Mouse (Mus musculus): ENCODE data around the gene Kng2. TPM values are rescaled to one million over a fixed set of nuclear protein-coding genes. Genes with fewer than 3 reads are reported as not detected.
"Not testable (repeated sequence)": the region's sequence is repeated elsewhere in the genome, so short reads cannot be mapped to it uniquely, and the experiment has no call there.

Gene Kng2
- total and polyA plus RNA-seq, 2 experiments from 2014 or later = 0.15 TPM; not detected in 1

- Histone ChIP-seq H3K27me3 (ENCODE audit: control insufficient read depth, insufficient read depth, low read length) (no peaks in the 10 kb centered on the region), H3K4me1 (ENCODE audit: control insufficient read depth, insufficient read depth) (no peaks in the 10 kb centered on the region), H3K4me3 (ENCODE audit: low read depth, low read length) (no peak overlapping the region), H3K9me3 (replicated peaks; ENCODE audit: control insufficient read depth, low read length) (no peaks in the 10 kb centered on the region), H3K4me2 (ENCODE audit: low read depth, low read length) (no peak overlapping the region), H3K36me3 (replicated peaks; ENCODE audit: control insufficient read depth, insufficient read depth, low read length) (no peaks in the 10 kb centered on the region), H3K27ac (ENCODE audit: low read depth) (no peak overlapping the region), H3K9ac (replicated peaks; ENCODE audit: low read depth, low read length) (no peak overlapping the region)
- whole genome bisulfite sequencing = 18% methylated on average over 4 of the region's 4 CpGs
- DNase-seq (ENCODE audit: low spot score) = no peak
- ATAC-seq (ENCODE audit: insufficient read depth, low read depth) = no peak
- TF ChIP-seq CTCF (IDR thresholded peaks at IDR 0.05; ENCODE audit: low read depth) (no peak), EP300 (IDR thresholded peaks at IDR 0.05; ENCODE audit: low read depth) (no peak)
Measured at GRCm38 (mm10) chr16:23040876-23041275, 11.6 kb upstream of the Kng2 start.

GRCm38 (mm10) chr16:23039281-23039680 lies 10.0 kb upstream of the Kng2 start:
- Histone ChIP-seq H3K27ac (ENCODE audit: low read depth) (no peak overlapping the region), H3K4me3 (ENCODE audit: low read depth, low read length) (no peak overlapping the region), H3K4me2 (ENCODE audit: low read depth, low read length) (no peak overlapping the region), H3K9me3 (replicated peaks; ENCODE audit: control insufficient read depth, low read length) (no peaks in the 10 kb centered on the region), H3K27me3 (ENCODE audit: control insufficient read depth, insufficient read depth, low read length) (no peaks in the 10 kb centered on the region), H3K9ac (replicated peaks; ENCODE audit: low read depth, low read length) (no peak overlapping the region), H3K4me1 (ENCODE audit: control insufficient read depth, insufficient read depth) (no peaks in the 10 kb centered on the region), H3K36me3 (replicated peaks; ENCODE audit: control insufficient read depth, insufficient read depth, low read length) (no peaks in the 10 kb centered on the region)
- ATAC-seq (ENCODE audit: insufficient read depth, low read depth) (no peak), DNase-seq (ENCODE audit: low spot score) (no peak)
- WGBS = 92% methylated on average over 4 of the region's 4 CpGs
- TF ChIP-seq CTCF (IDR thresholded peaks at IDR 0.05; ENCODE audit: low read depth) (no peak), EP300 (IDR thresholded peaks at IDR 0.05; ENCODE audit: low read depth) (no peak)

GRCm38 (mm10) chr16:23037744-23038143 lies 8.5 kb upstream of the Kng2 start:
- ATAC-seq (ENCODE audit: insufficient read depth, low read depth) (no peak), DNase-seq (ENCODE audit: low spot score) (no peak)
- no peak overlapping the region for H3K4me3 ChIP-seq (ENCODE audit: low read depth, low read length)
- no peaks in the 10 kb centered on the region for H3K27me3 ChIP-seq (ENCODE audit: control insufficient read depth, insufficient read depth, low read length)
- no peak overlapping the region for H3K9ac ChIP-seq (replicated peaks; ENCODE audit: low read depth, low read length)
- WGBS = 57% methylated on average over 7 of the region's 7 CpGs
- H3K4me1 ChIP-seq (ENCODE audit: control insufficient read depth, insufficient read depth) = no peaks in the 10 kb centered on the region
- no peak overlapping the region for H3K4me2 ChIP-seq (ENCODE audit: low read depth, low read length)
- H3K9me3 ChIP-seq (replicated peaks; ENCODE audit: control insufficient read depth, low read length) = no peaks in the 10 kb centered on the region
- no peaks in the 10 kb centered on the region for H3K36me3 ChIP-seq (replicated peaks; ENCODE audit: control insufficient read depth, insufficient read depth, low read length)
- no peak for TF ChIP-seq EP300 (IDR thresholded peaks at IDR 0.05; ENCODE audit: low read depth)
- no peak for TF ChIP-seq CTCF (IDR thresholded peaks at IDR 0.05; ENCODE audit: low read depth)
- H3K27ac ChIP-seq (ENCODE audit: low read depth) = no peak overlapping the region

- Histone ChIP-seq H3K4me3 (ENCODE audit: low read depth, low read length) (no peak overlapping the region), H3K4me1 (ENCODE audit: control insufficient read depth, insufficient read depth) (no peaks in the 10 kb centered on the region), H3K27me3 (ENCODE audit: control insufficient read depth, insufficient read depth, low read length) (no peaks in the 10 kb centered on the region), H3K27ac (ENCODE audit: low read depth) (no peak overlapping the region), H3K9ac (replicated peaks; ENCODE audit: low read depth, low read length) (no peak overlapping the region), H3K9me3 (replicated peaks; ENCODE audit: control insufficient read depth, low read length) (no peaks in the 10 kb centered on the region), H3K36me3 (replicated peaks; ENCODE audit: control insufficient read depth, insufficient read depth, low read length) (no peaks in the 10 kb centered on the region), H3K4me2 (ENCODE audit: low read depth, low read length) (no peak overlapping the region)
- no peak for DNase-seq (ENCODE audit: low spot score)
- 91% methylated on average over 4 of the region's 4 CpGs for WGBS
- ATAC-seq (ENCODE audit: insufficient read depth, low read depth) = no peak
- no peak for TF ChIP-seq CTCF (IDR thresholded peaks at IDR 0.05; ENCODE audit: low read depth)
- no peak for TF ChIP-seq EP300 (IDR thresholded peaks at IDR 0.05; ENCODE audit: low read depth)
Measured at GRCm38 (mm10) chr16:23033673-23034072, 4.4 kb upstream of the Kng2 start.

- Histone ChIP-seq H3K4me2 (ENCODE audit: low read depth, low read length) (no peak overlapping the region), H3K4me1 (ENCODE audit: control insufficient read depth, insufficient read depth) (no peaks in the 10 kb centered on the region), H3K9me3 (replicated peaks; ENCODE audit: control insufficient read depth, low read length) (no peaks in the 10 kb centered on the region), H3K9ac (replicated peaks; ENCODE audit: low read depth, low read length) (no peak overlapping the region), H3K27ac (ENCODE audit: low read depth) (no peak overlapping the region), H3K4me3 (ENCODE audit: low read depth, low read length) (no peak overlapping the region), H3K36me3 (replicated peaks; ENCODE audit: control insufficient read depth, insufficient read depth, low read length) (no peaks in the 10 kb centered on the region), H3K27me3 (ENCODE audit: control insufficient read depth, insufficient read depth, low read length) (no peaks in the 10 kb centered on the region)
- DNase-seq (ENCODE audit: low spot score) = no peak
- ATAC-seq (ENCODE audit: insufficient read depth, low read depth) = no peak
- TF ChIP-seq EP300 (IDR thresholded peaks at IDR 0.05; ENCODE audit: low read depth) = no peak
- no peak for TF ChIP-seq CTCF (IDR thresholded peaks at IDR 0.05; ENCODE audit: low read depth)
- WGBS = 60% methylated on average over 5 of the region's 5 CpGs
Measured at GRCm38 (mm10) chr16:23030673-23031435, 1.6 kb upstream of the Kng2 start.

GRCm38 (mm10) chr16:23027341-23027740 lies 1.9 kb downstream of the Kng2 start:
- not testable (repeated sequence) for ATAC-seq (ENCODE audit: insufficient read depth, low read depth); H3K27me3 ChIP-seq (ENCODE audit: control insufficient read depth, insufficient read depth, low read length); H3K9me3 ChIP-seq (replicated peaks; ENCODE audit: control insufficient read depth, low read length); H3K27ac ChIP-seq (ENCODE audit: low read depth); H3K4me3 ChIP-seq (ENCODE audit: low read depth, low read length); H3K4me1 ChIP-seq (ENCODE audit: control insufficient read depth, insufficient read depth); DNase-seq (ENCODE audit: low spot score); H3K36me3 ChIP-seq (replicated peaks; ENCODE audit: control insufficient read depth, insufficient read depth, low read length); H3K4me2 ChIP-seq (ENCODE audit: low read depth, low read length); H3K9ac ChIP-seq (replicated peaks; ENCODE audit: low read depth, low read length)
- WGBS = 28% methylated on average over 3 of the region's 3 CpGs

Data from heart, postnatal 0 days (tissue).